Mouse (Mus musculus) heart, adult 2 months (tissue): Measurements from ENCODE around the gene Dbndd1.
"Not testable (repeated sequence)": the region's sequence is repeated elsewhere in the genome, so short reads cannot be mapped to it uniquely, and the experiment has no call there.

Experiments
- CTCF ChIP-seq: fragments of 200-600 bp; IDR thresholded peaks from 2 replicates; pipeline ENCODE4 v1.8.1; 2022; ENCODE audit warnings: antibody characterized with exemption, mild to moderate bottlenecking, moderate library complexity
- EP300 ChIP-seq: fragments of 200-500 bp; IDR thresholded peaks from 2 replicates; pipeline ENCODE4 v1.6.1; 2011; ENCODE audit warnings: low read depth, low read length, control low read depth; ENCODE audit not compliant: insufficient read depth
- POLR2A ChIP-seq: fragments of 200-500 bp; IDR thresholded peaks from 2 replicates; pipeline ENCODE4 v1.6.1; 2011; ENCODE audit warnings: mild to moderate bottlenecking, low read depth, low read length, control low read depth; ENCODE audit not compliant: insufficient read depth

GRCm38 (mm10) chr8:123472991-123473390 lies 42.3 kb downstream of the Dbndd1 start:
- not testable (repeated sequence) for TF ChIP-seq CTCF, EP300, POLR2A
